Mouse (Mus musculus) right cerebral cortex, adult 18-20 months (tissue): ENCODE data around the gene Fam192a.
A peak's percentile ranks its signal among the peaks of the same experiment; 100 is the strongest.

Experiments
- DNase-seq: peaks from one replicate; pipeline ENCODE4 v3.0.0; 2022; ENCODE audit warnings: mixed read lengths

The Fam192a gene

GRCm38 (mm10) chr8:94601607-94602385 is at the start of gene Fam192a, which contains the start of gene Rspry1:
TSS of gene Fam192a (minus strand) at chr8:94601997.
TSS of gene Rspry1 (plus strand) at chr8:94601937.
- peak; percentile 100 for DNase-seq

DNA sequence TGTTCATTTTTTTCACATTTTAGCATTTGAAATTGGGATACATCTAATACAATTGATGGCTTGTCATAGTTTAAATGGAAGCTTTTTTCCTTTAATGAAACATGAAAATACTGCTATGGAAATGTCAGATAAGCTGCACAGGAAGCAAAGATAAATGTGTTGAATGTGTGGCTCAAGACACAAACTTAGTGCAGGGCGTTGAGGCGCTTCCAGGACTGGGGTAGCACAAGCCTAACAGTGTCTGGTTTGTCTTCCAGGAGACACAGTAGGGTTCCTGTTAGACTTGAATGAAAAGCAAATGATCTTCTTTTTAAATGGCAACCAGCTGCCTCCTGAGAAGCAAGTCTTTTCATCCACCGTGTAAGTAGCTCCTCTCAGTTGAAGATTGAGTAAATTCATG is 47.7 kb upstream of the Fam192a start:
- DNase-seq: no peak

- DNase-seq: peak; percentile 20
These were observed 44.4 kb upstream of the Fam192a start for GRCm38 (mm10) chr8:94646165-94646564.

DNA sequence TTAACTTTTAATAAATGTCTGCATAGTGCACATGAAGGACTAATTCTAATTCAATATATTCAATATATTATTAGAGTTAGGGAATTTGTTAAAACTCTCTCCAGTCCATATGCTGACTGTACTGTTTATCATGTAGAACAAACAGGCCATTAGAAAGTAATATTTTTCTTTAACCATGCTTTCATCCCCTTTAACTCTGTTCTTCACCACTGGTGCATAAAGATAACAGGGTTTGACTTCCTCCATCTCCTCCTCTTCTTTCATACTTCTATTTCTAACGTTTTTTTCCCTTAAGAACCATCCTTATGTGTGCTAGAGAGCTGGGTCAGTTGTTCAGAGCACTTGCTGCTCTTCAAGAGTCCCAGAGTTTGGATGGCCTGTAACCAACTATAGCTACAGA is 43.4 kb upstream of the Fam192a start:
- DNase-seq: no peak

GRCm38 (mm10) chr8:94641938-94642337 is 40.1 kb upstream of the Fam192a start:
- no peak for DNase-seq

GRCm38 (mm10) chr8:94641183-94641582 is 39.4 kb upstream of the Fam192a start:
- no peak for DNase-seq

GRCm38 (mm10) chr8:94634211-94634610 is 32.4 kb upstream of the Fam192a start:
- no peak for DNase-seq

- DNase-seq: no peak
These were observed 31.9 kb upstream of the Fam192a start for GRCm38 (mm10) chr8:94633564-94634194.

- no peak for DNase-seq
These were observed 23.1 kb upstream of the Fam192a start for GRCm38 (mm10) chr8:94624885-94625284.

- no peak for DNase-seq
These were observed 5.3 kb upstream of the Fam192a start for GRCm38 (mm10) chr8:94607064-94607463.

- no peak for DNase-seq
These were observed 2.2 kb upstream of the Fam192a start for GRCm38 (mm10) chr8:94604030-94604429.

GRCm38 (mm10) chr8:94602471-94603131 is 804 bp upstream of the Fam192a start:
- no peak for DNase-seq

- no peak for DNase-seq
These were observed 677 bp downstream of the Fam192a start for GRCm38 (mm10) chr8:94601034-94601606.

DNA sequence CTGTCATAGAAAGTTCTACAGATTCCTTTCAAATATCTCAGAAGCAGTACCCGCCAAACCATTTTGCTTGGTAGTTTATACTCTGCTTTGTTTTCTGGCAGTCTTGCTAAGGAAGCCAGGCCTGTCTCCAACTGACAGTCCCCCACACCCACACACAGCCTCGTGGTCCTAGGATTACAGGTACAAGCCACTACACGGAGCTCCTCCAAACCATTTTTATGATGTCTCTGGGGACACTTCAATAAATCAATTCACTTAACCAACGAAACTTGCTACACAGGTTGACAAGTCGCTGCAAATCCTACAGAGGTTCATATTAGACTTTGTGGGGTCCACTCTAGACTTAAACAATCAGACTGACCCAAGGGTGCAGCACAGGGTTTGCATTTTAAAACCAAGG is 1.3 kb downstream of the Fam192a start:
- DNase-seq: no peak

GRCm38 (mm10) chr8:94594211-94594610 is 7.6 kb downstream of the Fam192a start:
- no peak for DNase-seq

- DNase-seq: no peak
These were observed 10.1 kb downstream of the Fam192a start for GRCm38 (mm10) chr8:94591691-94592090.

DNA sequence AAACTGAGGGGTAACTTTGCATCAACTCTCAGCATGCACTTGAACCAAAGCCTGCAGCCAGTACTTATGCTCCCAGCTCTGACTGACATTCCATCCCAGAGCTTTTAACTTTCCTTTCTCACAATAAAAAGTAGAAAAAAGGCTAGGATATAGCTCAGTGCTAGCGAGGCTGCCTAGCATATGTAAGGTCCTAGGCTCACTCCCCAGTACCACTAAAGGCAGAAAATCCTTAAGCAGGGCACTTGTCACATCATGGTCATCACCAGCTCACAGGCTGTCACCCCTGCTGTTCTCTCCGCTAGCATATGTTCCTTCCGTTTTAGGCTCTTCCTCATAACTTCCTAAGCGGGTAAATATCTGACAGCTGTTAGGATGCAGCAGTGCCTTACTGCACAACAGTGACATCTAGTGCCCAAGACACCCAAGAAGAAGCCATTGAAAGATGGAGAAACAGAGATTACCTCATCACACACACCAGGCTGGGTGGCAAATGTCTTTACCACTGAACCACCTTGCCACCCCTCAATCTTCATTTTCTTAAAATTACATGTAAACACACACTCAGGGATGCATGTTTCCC is 17.5 kb downstream of the Fam192a start:
- peak; percentile 60 for DNase-seq

DNA sequence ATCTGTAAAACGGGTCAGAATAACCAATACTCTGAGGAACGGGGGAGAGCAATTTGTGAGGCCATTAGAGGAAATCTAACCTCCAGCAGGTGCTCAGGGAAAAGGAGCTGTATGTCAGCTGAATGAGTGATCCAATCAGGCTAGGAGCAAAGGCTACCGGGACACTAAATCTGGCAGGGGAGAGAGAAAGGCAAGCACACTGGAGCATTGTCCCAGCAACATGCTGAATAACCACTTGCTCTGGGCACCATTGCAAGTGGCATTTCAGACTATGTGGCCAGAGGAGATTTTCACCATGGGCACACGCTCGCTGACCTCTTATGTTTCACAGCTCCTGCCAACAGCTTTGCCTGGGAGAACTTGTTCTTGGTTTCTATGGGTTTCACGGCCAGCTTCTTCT is 19.2 kb downstream of the Fam192a start:
- DNase-seq: no peak

- DNase-seq: no peak
These were observed 19.8 kb downstream of the Fam192a start for GRCm38 (mm10) chr8:94581820-94582483.

DNA sequence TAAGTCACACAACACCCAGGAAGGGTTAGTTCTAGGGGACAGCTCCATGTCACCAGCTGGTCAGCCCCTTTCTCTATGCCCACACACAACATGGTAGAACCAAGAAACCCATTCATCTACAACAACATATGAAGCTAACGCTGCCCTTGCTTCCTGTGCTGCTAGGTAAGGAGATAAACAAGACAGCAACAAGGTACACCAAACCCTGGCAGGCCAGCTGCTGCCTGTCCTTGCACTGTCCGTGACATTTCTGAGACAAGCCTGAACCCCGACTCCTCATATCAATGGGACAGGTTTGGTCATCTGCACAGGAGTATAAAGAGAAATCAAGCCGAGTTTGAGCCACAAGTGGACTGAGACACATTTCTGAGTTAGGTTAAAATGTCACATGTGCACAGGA is 26.6 kb downstream of the Fam192a start:
- no peak for DNase-seq

DNA sequence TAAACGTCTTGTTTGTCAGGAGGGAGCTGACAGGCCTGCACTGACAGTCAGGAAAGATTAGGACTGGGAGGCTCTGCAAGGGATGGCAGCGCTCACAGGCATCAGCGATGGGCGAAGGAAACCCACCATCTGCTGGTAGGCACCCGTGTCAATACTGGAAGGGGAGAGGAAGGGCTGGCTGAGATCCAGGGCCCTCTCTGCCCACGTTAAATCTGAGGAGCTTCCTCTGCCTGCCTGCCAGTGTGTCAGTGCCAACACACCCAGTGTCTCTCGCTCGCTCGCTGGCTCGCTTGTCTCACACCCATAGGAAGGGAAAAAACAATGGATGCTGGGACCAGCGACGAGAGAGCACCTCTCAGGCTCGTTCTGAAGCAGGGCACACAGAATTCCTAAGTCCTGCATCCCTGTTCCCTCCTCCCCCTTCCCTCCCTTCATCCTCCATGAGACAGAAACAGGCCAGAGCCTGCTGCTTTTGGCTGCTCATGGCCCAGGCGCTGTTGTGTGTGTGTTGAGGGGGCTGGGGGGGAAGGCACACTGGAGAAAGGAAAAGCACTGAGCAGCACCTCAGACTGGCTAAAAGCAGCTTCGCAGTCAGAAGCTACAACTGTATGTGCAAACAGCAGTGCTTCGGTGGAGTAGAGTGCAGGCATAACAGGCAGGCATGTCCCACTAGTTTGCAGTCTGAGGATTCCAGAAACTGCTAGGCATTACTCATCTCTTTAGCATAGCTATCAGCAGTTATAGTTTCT is 27.5 kb downstream of the Fam192a start:
- DNase-seq: peak; percentile 86

- DNase-seq: no peak
These were observed 29.9 kb downstream of the Fam192a start for GRCm38 (mm10) chr8:94571896-94572295.
